Mouse (Mus musculus) left cerebral cortex, adult 18-20 months (tissue): ENCODE measurements around the gene Ush2a. TPM values are rescaled to one million over a fixed set of nuclear protein-coding genes. Genes with fewer than 3 reads are reported as not detected.

ENCODE experiments used
- DNase-seq, 2 experiments: peaks; one replicate each; pipeline ENCODE4 v3.0.0; 2021 to 2022; ENCODE audit warnings: low spot score in 2 of 2, mixed read lengths in 1 of 2
- total RNA-seq, 2 experiments: library from RNA; stranded (reverse); gene quantifications; 2 replicates each; pipeline ENCODE4 v1.2.3; 2021

Gene Ush2a
- total RNA-seq, 2 experiments from 2014 or later = 0.09 to 0.26 TPM

DNA sequence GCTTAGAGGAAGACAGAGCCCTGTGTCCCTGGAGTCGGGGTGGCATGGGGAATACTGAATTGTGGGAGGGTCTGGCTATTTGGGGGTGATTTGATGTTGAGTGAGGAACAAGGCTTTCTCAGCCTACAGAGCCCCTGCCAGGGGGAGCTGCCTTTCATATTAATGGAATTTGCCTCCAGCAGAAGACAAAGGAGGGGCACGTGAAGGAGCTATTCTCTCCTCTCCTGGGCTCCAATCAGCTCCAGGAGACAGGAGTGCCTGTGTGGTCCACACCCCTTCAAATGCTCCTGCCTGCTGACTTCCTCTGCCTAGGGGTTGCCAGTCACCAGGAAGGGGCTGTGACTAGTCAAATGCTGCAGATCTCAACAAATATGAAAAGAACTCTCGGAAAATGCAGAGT is 398.5 kb downstream of the Ush2a start:
- no peak for DNase-seq

- DNase-seq = no peak
Observed at GRCm38 (mm10) chr1:188660882-188661281, 399.1 kb downstream of the Ush2a start.

GRCm38 (mm10) chr1:188667460-188667859 is 405.6 kb downstream of the Ush2a start:
- DNase-seq = no peak

DNA sequence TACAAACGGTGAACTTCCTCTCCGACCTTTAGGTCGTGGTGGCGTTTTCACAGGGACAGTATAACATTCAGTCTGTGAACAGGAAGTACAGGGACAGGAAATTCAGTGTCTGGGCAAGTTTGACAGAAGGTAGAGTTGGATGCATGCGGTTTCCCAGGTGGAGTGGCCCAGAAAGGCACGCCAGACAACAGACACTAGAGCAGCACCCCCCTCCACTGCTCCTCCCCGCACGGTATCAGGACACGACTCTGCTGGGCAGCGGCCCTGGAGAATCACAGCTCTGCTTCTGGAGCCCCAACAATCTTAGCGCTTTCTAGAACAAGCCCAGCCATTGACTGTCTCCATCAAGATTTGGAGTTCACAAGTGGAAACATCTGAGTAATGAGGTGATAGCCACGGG is 406.7 kb downstream of the Ush2a start:
- DNase-seq = no peak

GRCm38 (mm10) chr1:188672871-188673270 is 411.0 kb downstream of the Ush2a start:
- DNase-seq = no peak

GRCm38 (mm10) chr1:188674640-188675510 is 413.1 kb downstream of the Ush2a start:
- no peak for DNase-seq

GRCm38 (mm10) chr1:188675511-188675863 is 413.7 kb downstream of the Ush2a start:
- no peak for DNase-seq

DNA sequence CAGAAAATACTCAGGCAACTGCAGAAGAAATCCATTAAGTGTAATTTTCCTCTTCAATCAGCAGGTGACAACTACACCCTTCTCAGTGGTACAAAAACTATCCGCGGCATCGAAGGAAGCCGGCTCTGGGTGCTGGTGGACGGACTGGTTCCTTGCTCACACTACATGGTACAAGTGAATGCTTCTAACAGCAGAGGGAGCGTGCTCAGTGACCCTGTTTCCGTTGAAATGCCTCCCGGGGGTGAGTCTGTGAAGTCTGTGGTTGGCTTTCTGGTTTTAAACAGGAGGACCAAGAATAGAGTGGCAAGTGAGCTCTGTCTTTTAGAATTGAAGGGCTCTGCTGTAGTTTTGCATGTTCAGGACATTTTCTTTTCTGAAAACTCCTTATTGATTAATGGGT is 416.4 kb downstream of the Ush2a start:
- DNase-seq = no peak

GRCm38 (mm10) chr1:188686362-188686761 is 424.5 kb downstream of the Ush2a start:
- no peak for DNase-seq

GRCm38 (mm10) chr1:188696295-188696694 is 434.5 kb downstream of the Ush2a start:
- DNase-seq = no peak

DNA sequence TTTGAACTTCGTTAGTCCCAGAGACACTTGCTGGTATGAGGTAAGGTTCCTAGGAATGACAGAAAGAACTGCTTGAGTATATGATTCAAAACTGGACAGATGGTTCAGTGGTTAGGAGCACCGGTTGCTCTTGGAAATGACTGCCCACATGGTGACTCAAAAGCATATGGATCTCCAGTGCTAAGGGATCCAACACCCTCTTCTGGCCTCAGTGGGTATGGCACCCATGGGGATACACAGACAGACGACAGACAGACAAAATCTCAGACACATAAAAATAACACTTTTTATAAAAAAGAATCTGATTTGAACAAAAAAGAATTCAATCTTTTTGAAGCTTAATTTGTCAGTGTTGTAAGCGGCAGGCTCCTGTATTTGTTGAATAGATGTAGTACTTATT is 446.4 kb downstream of the Ush2a start:
- DNase-seq = no peak

- no peak for DNase-seq
Observed at GRCm38 (mm10) chr1:188708694-188709093, 446.9 kb downstream of the Ush2a start.

DNA sequence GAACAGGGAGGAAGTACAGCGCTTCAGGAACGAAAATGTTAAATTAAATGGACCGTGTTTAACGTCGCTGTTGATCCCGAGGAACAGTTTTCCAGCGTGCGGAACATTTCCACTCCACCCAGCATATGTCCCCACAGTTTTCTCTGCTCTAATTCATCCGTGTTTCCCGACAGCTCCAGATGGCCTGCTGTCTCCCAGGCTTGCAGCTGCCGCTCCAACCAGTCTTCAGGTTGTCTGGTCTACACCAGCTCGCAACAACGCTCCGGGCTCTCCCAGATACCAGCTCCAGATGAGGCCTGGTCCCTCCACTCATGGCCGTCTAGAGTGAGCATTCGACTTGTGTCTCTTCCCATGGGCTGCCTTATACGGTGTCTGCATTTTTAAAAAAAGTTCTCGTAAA is 452.3 kb downstream of the Ush2a start:
- no peak for DNase-seq

GRCm38 (mm10) chr1:188714941-188715340 is 453.1 kb downstream of the Ush2a start:
- no peak for DNase-seq

GRCm38 (mm10) chr1:188716886-188717285 is 455.1 kb downstream of the Ush2a start:
- DNase-seq = no peak

GRCm38 (mm10) chr1:188725122-188725995 is 463.5 kb downstream of the Ush2a start:
- no peak for DNase-seq

DNA sequence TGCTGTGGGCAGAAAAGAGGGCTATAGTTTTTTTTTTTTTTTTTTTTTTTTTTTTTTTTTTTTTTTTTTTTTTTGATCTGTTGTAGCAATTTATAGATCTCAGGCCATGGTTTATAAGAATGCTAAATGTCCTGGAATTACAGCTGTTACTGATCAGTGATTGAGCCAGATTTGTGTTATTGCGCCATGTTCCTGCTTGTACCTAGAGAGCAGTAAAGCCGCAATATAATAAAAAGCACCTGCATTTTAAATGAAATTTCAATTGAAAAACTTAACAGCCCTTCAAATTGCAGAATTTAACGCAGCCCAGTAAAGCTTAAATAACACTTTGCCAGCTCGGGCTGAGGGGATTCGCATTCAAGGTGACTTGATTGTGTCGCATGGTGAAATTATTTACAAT is 465.1 kb downstream of the Ush2a start:
- no peak for DNase-seq

DNA sequence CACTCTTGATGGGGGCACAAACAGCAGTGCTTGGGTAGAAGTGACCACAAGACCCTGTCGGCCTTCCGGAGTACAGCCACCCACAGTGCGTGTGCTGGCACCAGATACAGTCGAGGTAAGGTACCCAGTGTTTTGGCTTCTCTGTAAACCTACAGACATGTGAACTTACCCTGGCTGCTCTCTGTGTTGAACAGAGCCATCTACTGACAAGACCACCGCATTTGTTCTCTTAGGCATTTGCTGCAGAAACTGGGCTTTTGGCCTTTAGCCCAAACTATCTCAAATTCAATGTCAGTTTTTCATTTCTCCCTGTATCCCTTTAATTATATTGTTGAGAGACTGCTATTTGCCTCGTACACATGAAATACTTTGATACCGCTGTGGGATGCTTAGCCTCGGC is 466.8 kb downstream of the Ush2a start:
- DNase-seq = no peak

GRCm38 (mm10) chr1:188729179-188729578 is 467.4 kb downstream of the Ush2a start:
- DNase-seq = no peak

DNA sequence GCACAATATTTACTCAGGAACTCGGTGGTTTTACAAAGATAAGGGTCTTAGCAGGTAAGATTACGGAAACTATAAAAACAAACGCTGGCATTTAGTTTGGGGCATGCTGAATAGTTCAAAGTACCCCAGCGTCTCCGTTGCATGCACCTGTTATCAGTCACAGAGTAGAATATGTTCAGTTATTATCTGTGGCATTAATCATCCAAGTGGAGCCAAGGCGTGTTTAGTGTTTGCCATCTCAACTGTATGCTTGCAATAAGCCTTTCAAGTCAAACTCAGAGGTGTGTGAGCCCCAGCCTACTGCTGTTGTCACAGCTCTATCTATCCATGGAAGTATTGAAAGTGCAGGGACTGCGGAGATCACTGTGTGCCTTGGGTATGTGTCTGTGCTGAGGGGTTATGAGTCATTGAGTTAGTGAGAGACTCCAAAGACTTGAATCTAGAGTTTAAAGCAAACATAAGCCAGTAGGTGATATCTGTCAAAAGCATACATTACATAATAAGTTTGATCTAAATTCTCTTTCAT is 473.0 kb downstream of the Ush2a start:
- DNase-seq = no peak

GRCm38 (mm10) chr1:188742971-188743370 is 481.1 kb downstream of the Ush2a start:
- no peak for DNase-seq

GRCm38 (mm10) chr1:188755031-188755430 is 493.2 kb downstream of the Ush2a start:
- no peak for DNase-seq
